Mouse (Mus musculus): ENCODE measurements around the gene Cwh43.

- TF ChIP-seq CTCF (IDR thresholded peaks at IDR 0.05; ENCODE audit: low read depth): no peak
- TF ChIP-seq EP300 (IDR thresholded peaks at IDR 0.05; ENCODE audit: low read depth): no peak
These were observed 5.9 kb downstream of the Cwh43 start for GRCm38 (mm10) chr5:73411771-73412170.
